Mouse (Mus musculus) embryonic fibroblast, embryonic 13.5 days (primary cell): Measurements from ENCODE around the gene Pbx4.

Experiments
- CTCF ChIP-seq: IDR thresholded peaks from 2 replicates; pipeline ENCODE4 v1.5.1; 2011; ENCODE audit warnings: mild to moderate bottlenecking, control low read depth, low read length, moderate library complexity, borderline replicate concordance; ENCODE audit not compliant: insufficient read depth
- POLR2A ChIP-seq: IDR thresholded peaks from 2 replicates; pipeline ENCODE4 v1.6.1; 2011; ENCODE audit warnings: low read depth, mild to moderate bottlenecking, control low read depth, low read length, moderate library complexity

DNA sequence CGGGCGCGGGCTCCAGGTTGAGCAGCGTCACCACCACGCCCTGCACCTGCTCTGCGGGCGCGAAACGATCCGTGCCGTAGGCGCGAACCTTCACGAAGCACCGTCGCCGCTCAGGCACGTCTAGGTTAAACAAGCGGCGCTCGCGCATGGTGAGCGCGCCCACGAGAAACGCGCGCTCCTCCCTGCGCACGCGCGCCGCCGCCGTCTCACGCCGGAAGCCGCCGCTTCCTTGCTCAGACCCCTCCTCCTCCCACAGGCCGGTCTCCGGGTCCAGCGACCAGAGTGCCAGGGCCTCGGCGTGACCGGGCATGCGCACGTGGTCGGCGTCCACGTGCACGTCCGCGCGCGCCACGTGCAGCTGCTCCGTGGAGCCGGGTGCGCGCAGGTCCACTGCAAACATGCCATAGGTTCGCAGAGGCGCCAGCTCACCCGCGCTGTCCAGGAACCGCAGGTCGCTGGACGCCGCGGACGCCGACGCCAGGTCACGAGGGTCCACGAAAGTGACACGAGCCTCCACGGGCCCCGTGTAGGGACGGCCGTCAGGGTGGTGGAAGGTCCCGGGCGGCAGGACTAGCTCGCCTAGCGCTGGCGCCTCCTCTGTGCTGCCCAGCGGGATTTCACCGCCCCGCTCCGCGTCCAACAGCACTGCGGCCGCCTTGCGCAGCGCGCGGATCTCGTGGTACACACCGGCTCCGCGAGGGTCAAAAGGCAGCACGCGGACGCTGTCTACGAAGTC, 49.9 kb downstream of the Pbx4 start:
- no peak for TF ChIP-seq CTCF
- TF ChIP-seq POLR2A: no peak
